Mouse (Mus musculus) urinary bladder, postnatal 36 days (tissue): Measurements from ENCODE around the gene Vwa5b1.
A peak's percentile ranks its signal among the peaks of the same experiment; 100 is the strongest.

Experiments
- DNase-seq, 2 experiments: peaks; one replicate each; pipeline ENCODE4 v3.0.0; 2022; ENCODE audit warnings: low spot score in 2 of 2, mixed read lengths in 1 of 2

Vwa5b1 gene

DNA sequence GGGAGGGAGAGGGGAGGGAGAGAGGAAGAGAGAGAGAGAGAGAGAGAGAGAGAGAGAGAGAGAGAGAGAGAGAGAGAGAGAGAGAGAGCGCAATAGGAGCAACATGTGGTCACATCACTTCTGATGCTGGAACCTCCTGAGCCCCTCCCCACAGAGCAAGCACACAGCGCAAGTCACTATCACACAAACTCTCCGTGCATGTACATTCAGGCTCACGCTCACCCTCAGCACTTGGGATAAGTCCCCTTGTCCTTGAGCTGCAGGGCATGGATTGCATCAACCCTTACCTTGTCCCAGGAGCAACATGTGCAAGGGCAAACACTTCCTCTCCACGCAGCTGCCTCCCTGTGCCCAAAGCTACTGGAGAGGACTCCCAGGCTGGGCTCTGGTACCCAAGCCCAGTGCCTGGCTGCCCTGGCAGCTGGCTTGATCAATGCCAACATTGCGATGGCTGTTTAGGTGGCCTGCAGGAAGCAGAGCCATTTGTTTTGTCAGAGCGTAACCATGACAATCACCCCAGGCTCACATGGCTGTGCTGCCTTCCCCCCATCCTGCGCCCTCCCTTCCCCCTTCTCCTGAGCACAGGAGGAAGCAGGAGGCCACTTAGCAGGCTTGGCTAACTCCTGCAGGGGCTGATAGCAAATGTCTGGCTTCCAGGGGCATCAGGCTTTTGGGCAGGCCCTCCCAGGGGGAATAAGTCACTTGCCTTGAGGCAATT, at the start of gene Vwa5b1:
Vwa5b1 (minus strand) TSS at position 457 of the 718 bp plus-strand sequence.
- no peak for DNase-seq

DNA sequence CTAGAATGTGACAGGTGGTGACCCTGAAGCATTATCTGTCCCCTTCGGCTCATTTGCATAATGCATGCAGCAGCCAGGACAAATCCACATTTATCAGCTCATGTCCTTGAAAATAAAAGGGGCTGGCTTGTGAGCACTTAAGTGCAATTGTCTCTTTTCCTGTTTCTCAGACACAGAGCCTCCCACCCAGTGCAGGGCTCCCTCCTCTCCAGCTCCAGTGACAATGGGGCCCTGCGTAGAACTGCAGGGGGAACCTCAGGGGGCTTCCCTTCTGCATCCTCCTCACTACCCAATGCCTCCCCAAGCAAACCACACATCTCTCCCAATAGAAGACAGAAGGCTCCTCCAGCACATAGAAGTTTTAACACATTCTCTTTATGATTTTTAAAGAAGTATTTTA, 47.1 kb upstream of the Vwa5b1 start:
- no peak for DNase-seq

DNA sequence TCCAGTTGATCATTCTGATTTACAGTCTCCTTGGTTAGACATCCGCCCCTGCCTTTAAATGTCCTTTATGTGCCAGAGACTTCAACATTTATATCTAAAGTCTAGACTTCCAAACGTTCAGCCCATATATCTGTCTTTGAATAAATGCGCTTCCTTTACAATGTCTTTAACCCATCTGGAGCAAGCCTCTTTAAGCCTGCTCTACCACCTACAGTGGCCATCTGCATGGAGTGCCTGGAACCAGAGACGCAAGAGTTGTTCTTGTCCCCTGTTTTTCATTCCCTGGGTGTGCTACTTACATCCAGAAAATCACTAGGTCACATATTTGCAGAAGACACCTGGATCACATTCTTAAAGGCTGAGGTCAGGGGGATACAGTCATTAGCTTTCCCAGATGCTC, 44.4 kb upstream of the Vwa5b1 start:
- DNase-seq: no peak

DNA sequence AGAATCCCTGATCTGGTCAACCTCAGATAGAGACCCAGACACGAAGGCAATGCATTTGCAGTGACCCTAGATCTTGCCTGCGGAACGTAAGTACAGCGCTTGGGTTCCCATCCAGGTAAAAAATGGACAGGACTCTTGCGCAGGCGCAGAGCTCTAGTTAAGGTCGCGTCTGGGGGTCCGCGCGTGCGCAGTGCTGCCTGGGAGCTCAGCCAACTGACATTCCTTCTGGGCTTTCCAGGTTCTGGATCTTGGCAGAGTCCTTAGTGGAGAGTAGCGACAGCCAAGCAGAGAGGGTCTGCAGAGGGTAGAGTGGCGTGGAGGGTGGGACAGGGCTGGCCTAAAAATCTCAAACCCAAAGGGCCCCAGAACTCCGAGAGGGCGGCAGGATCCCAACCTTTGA, 41.9 kb upstream of the Vwa5b1 start:
- DNase-seq: no peak

DNA sequence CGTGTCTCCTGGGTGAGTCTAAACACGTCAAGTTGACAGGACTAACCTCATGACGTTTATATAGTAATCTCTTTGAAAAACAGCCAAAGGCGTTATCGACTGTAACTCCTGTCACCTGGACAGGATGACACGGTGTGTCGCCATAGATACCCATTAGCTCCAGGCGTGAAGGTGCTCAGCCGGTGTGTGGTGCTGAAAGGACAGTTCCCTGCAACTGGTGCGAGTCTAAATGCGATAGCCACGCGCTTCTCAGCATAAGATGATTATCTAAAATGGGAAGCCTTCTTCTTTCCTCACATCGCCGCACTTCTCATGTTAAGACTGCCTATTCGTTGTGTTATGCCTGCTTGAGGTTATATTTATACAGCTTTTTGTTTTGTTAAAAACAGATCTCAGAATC, 40.8 kb upstream of the Vwa5b1 start:
- DNase-seq: no peak

DNA sequence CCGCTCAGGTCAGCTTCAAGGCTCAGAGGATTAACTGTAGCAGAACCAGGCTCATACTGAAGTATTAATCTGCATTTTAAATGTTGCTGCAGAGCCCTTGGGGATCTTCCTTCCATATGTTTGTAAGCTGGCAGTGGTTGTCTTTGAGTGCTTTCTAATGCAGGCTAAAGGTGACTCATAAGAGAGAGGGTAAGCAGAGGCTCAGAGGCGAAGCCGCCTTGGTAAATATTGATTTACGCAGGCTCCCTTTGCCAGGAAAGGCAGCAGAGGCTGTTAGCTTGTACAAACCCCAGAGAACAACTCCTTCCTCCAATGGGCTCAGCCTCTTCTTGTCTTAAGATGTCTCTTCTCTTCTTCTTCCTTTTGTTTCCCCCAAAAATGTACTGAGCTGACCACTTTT, 36.5 kb upstream of the Vwa5b1 start:
- no peak for DNase-seq

DNA sequence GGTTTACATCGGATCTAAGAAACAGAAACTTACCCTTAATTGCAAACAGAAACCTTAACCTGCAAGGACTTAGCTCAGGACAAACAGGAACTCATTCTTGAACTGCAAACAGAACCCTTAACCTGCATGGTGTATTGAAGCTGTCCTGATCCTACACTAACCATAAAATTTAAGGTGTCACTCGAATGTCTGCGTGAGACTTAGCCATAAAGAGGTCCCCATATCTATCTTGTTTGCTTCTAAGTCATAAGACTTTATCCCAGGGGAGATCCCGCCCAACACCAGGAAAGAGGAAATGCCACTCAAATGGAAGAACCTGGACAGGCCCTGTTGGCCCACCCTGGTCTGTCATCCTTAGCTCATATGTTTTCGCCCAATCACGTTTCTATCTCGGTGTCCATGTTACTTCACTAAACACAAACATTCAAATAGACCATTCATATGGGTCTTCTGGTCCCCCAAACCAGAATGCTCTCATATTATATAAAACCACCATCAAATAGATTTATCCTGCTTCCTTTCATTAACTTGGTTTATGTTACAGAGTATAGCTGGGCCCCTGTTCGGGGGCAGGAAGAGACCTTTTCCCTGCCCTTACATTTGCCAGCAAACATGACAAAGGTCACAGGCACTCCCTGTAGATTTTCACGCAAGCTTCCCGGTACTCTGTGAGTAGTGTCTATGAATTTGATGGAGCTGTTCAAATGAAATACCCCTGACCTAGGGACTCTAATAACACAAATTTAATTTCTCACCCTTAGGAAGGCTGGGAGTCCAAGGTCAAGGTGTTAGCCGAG, 34.6 kb upstream of the Vwa5b1 start:
- no peak for DNase-seq

DNA sequence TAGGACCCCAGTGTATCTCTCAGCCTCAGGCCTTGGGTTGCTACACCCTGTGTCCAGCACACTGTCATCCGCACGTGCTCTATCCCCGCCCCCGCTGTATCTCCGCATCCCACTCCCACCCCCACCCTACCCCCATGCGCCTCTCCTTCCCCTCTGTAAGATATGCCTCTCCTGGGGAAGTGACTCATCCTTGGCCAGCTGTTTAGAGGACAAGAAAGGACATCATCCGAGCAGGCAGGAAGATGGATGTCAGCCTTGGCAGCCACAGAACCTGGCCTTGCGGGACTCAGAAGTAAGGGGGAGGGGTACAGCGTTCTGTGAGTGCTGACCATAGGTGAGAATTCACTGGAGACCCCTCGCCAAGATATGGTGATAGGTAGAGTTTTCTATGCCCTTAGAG, 30.8 kb upstream of the Vwa5b1 start:
- no peak for DNase-seq

DNA sequence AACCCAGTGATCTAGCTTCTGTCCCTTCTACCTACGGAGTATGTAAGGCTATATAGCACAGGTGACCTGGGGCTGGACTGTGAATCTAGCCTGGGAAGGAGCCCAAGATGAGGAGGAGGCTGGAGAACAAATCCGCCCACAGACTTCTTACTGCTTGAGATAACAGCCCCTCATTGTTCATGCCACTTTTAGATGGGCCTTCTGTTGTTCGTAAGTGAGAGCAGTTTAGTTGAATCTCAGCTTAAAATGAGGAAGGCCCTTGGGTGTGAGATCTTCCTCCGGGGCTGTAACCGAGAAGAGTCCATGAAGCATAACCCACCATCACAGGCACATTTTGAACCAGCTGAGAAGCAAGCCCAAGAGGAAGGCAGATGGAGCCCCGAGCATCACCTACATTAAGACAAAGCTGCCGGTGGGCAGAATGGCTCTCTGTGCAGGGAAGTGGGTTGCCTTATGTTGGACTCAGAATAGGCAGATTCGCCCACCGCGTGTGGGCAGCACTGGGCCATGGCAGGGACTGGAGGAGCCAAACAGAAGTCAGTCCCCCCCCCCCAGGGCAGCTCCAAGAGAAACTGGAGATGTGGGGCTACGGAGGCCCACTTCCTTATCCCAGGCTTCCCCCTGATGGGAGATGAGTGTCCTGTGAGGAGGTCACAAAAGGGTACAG, 24.4 kb upstream of the Vwa5b1 start:
- DNase-seq: no peak

DNA sequence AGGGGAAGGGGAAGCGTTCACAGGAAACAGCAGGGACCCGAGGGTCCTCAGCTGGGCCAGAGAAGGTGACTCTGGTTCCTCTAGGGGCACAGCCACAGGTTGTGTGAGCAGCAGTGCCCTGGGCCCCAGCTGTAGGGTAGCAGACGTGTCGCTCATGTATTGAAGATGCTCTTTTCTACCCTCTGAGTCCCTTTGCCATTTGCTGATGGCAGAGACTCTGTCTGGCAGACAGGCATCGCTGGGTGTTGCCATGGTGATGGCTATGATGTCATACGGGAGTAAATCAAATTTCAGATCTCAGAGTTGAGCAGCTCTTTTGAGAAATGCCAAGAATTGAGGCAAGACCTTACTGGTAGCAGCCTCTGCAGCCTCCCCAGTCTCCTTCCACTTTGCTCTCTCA, 17.4 kb upstream of the Vwa5b1 start:
- DNase-seq: no peak

DNA sequence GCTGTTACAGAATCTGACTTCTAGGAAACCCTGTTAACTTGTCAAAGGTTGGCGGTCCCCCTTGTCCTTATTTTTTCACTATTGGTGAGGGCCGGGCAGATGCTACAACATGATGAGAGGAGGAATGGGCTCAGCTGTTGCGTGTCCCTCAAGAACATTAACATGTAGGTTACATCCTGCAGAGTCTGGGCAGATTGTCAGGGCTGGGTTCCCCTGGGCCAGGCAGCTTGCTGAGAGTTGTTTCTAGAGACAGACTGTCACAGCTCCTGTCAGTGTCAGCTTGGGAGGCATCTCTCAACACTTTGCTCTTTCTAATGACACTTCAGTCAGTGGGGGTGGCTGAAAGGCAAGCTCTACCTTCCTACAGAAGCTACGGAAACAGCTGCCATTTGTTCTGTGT, 16.2 kb upstream of the Vwa5b1 start:
- no peak for DNase-seq

DNA sequence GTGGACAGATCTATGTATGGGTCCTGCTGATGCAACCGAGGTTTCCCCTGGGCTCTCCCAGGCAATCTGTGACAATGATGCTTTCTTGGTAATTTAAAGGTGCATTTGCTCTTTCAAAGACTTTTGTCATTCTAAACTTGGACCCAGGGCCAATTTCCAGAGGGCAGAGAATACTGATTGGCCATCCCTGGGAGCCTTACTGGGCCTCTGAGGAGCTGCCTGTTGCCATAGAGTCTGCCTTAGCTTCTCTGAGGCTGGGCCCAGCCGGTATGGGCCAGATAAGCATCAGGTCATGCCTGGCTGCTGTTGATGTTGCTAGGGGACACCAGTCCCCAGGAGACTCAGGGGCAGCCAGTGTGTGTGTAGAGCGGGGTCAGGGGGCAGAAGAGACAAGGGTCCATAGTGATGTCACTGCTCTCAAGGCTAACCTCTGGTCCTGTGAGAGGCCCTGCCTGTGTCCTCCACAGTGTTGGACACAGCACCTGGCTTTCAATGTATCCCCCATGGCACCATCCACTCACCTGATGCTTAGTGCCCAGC, 12.5 kb upstream of the Vwa5b1 start:
- no peak for DNase-seq

DNA sequence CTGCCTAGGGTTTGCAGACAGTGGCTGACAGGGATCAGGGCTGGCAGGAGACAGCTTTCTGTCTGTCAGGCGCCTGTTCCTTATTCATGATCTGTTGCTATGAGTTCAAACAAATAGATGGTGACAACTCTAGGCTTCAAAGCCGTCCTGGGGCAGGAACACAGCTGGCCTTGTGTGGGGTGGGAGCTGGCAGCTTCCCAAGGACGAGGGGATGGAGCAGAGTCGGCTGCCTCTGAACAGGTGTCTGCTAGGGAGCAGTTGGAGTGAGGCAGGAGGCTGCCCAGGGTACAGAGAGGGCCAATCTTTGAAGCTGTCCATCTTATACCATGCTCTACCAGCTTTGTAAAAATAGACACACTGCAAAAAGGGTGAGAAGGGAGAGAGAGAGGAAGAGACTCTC, 6.6 kb upstream of the Vwa5b1 start:
- DNase-seq: no peak

DNA sequence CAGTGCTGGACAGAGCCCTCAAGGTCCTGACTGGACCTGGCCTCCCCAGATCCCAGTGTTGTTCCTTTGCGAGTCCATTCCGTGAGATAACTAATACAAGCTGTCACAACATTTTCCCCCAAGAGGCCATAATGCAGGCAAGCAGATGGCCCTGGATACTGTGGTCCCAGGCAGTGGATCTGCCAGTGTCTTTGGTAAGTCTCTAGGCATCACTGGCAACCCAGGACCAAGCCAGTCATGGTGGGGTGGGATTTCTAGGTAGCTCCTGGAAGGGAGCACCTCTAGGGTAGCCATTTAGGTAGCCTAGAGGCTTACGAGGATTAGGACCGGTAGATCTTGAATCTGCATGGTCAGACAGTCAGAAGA, 445 bp upstream of the Vwa5b1 start:
- no peak for DNase-seq

DNA sequence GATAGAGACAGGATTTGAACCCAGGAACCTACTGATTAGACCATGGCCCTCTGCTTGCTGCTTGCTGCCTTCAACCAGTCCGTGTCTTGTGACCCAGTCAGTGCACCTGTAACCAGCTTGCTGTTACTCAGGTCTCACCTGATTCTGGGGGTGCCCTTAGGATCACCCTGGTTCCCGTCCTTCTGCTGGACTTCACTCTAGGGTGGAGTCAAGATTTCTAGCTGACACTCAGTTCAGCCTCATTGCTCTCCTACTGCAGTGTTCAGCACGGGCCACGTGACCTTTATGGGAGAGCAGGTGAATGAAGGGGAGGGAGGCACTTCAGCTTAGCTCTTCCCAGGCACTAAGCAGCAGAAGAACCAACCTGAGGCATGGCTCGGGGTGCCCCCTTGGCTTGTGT, 7.4 kb downstream of the Vwa5b1 start:
- no peak for DNase-seq

DNA sequence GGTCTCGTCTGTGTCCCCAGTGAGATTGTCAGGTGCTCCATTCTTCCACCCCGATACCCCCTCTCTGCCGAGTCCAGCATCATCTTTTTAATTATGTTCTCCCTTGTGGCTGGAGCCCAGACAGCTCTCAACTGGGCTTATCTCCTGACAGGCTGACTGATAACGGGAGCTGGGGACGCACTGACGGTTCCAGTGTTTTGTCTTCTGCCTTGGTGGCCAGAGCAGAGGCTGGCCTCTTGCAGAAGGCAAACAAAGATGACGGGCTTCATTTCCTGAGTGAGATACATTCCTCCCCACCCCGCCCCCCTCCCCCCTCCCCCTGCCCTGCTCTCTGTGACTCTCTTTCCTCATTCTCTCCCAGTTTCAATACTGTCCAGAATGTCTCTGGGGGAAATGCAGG, 21.2 kb downstream of the Vwa5b1 start:
- DNase-seq: no peak

DNA sequence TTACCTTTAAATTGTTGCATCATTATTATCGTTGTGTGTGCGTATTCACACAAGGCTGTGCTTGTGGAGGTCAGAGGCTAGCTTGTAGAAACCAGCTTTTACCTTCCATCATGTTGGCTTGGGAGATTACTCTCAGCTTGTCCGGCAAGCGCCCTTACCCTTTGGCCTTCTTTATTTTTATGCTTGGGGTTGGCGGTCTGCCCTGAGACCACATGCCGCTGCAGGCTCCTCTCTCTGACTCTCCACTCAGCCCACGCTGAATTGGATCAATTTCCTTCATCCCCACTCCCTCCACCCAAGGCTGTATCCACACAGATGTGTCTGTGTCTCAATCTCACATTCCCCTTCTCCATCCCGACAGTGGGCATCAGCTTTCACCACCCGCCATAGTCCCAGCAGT, 33.8 kb downstream of the Vwa5b1 start:
- DNase-seq: no peak

DNA sequence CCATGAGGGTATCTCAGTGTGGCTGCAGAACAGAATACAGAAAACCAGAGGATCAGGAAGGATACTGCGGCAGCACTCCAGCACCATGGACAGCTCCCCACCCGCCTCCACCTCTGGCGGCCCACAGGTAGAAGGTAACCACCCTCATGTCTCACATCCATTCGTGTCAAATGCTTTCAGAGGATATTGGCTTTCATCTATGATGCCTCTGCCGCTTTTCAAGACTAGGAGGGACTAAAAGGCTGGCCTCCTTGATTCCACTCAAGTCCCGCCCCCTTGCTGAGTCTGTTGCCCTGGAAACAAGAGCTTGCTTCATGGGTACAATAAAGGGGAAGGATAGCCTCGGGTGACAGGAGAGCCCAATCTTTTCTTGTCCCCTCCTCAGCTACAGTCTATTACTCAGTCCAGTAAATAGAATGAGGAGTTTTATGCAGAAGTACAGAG, 37.8 kb downstream of the Vwa5b1 start:
- DNase-seq: peak in 1 of 2 experiments; percentile 19

DNA sequence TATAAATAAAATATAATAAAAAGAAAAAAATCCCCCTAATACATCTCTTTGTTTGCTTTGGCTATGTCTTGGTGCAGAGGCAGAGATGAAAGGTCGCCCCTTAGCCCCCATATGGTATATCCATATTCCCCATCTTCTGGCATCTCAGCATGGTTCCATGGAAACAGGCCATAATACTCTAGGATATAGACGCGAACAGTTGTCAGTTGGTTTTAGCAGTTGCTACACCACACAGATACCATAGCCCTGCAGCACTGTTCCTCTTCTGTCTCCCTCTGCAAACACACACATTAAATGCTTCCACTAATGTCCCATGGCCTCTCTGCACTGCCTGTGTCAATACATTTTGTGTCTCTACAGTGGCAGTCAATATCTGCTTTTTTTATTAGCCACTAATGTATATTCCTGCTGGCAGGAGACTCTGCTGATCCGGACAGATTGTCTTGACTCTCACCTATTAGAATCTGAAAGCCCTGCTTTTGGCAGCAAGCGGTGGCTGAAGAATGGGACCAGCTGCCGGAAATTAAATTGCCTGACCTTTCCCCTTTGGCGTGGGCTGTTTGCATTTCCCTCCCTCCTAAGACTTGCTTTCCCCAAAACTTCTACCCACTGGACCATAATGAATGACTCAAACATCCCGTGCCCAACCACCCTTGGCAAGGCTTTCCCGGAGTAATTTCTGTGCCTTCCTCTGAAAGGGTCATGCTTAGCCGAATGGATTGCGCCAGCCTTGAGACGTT, 39.1 kb downstream of the Vwa5b1 start:
- no peak for DNase-seq

DNA sequence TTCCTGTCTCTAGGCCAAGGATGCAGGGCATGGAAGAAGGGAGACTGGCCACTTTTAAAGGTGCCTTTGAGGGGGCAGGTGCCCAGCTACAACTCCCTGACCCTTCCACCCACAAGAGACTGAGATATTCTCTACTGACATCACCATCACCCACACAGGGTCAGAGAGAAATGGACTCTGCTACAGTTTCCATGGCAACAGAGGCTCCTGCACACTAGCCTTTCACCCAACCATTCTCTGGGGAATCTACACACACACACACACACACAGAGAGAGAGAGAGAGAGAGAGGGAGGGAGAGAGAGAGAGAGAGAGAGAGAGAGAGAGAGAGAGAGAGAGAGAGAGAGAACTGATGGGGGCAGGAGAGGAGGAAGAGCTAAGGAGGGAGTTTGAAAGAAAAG, 50.7 kb downstream of the Vwa5b1 start:
- no peak for DNase-seq

DNA sequence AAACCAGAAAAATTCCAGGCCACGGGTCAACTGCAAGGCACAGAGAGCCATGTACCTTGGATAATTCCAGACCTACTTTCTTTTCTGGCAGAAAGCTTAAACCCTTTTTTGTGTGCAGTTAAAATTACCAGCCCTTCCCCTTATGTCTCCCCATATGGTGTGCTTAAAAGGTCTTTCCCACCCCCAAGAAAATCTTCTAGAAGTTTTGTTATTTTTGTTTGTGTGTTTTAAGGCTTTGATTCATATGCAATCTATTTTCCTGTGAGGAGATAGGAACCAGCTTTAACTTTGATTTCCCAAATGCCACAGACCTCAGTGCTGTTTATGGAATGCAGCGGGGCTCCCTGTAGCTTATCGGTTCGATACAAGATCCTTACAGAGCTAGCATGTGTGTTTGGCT, 53.2 kb downstream of the Vwa5b1 start:
- DNase-seq: no peak

DNA sequence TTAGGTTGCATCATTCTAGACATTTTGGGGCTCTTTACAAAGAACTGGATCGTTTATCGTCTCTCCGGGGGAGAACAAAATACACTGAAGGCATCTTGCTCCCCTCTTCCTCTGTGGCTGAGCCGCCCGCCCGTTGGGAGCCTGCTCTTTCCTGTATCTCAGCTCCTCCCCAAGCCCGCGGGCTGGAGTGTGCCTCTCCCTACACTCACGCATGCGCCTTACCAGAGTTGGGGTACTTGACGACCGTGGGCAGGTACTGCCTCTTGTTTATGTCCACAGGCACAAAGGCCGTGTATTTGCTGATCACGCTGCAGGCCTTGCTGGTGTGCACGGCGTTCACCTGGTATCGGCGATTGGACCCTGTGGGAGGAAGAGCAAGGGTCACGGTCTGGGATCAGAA, 57.3 kb downstream of the Vwa5b1 start:
- no peak for DNase-seq
